Mouse (Mus musculus): ENCODE measurements around the gene Bsg.

DNA sequence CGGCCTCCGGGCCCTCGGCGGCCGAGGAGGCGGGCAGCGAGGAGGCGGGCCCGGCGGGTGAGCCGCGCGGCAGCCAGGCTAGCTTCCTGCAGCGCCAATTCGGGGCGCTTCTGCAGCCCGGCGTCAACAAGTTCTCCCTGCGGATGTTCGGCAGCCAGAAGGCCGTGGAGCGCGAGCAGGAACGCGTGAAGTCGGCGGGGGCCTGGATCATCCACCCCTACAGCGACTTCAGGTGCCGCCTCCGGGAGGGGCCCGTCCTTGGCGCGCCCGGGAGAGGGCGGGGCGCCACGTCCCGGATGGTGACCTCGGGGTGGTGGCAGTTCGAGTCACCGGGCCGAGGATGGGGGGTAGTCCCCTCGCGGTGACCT lies 12.7 kb downstream of the Bsg start:
- TF ChIP-seq CTCF (IDR thresholded peaks at IDR 0.05; ENCODE audit: insufficient read depth, low read depth, low read length) (no peak), POLR2A (IDR thresholded peaks at IDR 0.05; ENCODE audit: insufficient read depth, low read depth, low read length) (peak; percentile 17; the same call in 1 of the 2 replicates)

Data from olfactory bulb, adult 2 months (tissue).